Mouse (Mus musculus) frontal cortex, adult (tissue): Measurements from ENCODE around the gene Cfap157.

Experiments
- ATAC-seq: cut with Nextera tagmentation; 2 replicates; pipeline ENCODE4 v1.9.2; 2017; ENCODE audit warnings: mild to moderate bottlenecking, moderate library complexity, mixed read lengths; ENCODE audit not compliant: low TSS enrichment

Cfap157 gene

DNA sequence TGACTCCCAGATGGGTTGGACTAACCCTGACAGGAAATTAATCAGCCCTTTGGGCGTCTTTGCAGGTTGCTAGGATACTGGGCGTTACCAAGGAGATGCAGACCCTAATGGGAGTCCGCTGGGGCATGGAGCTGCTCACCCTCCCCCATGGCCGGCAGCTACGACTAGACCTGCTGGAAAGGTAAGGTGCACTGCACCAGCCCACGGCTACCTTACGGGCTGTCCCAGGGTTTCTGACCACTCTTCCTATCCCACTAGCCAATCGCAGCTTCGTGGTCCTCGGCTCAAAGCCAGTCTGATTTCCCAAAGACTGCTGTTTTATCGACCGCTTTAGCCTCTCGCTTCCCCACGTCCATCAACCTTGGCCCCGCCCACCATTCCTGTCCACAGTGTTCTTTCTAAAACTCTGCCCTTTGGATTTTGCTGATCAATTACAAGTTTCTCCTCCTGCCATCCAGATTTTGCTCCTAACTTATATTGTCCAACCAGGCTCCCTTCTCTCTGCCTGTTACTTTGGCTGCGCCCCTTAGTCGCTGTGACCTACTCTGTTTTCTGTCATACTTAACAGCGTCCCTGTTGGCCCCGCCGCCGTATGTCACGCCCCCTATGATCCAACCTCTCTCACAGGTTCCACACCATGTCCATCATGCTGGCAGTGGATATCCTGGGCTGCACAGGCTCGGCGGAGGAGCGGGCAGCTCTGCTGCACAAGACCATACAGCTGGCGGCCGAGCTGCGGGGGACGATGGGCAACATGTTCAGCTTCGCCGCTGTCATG, 33.2 kb downstream of the Cfap157 start:
- ATAC-seq, result no peak

- no peak for ATAC-seq
Observed at GRCm38 (mm10) chr2:32750199-32750598, 34.0 kb downstream of the Cfap157 start.

- ATAC-seq, result no peak
Observed at GRCm38 (mm10) chr2:32749082-32749481, 35.1 kb downstream of the Cfap157 start.

GRCm38 (mm10) chr2:32744272-32744982, 39.8 kb downstream of the Cfap157 start:
- no peak for ATAC-seq

DNA sequence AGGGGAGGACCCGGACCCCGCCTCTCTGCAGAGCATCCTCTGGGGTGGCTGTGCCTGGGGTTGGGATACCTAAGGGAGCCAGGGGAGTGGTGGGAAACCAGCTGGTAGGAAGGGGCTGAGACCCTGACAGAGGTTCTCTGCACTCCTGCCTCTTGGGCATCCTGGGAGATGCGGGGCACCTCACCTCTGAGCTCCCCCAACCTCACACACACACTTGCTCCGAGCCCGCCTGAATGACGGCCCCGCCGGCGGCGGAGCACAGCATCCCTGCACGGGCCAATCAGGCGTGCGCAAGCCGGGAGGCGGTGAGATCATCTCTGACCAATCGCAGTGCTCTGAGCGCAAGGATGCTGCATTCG, 42.1 kb downstream of the Cfap157 start:
- ATAC-seq, result peak; percentile 91

GRCm38 (mm10) chr2:32741273-32742172, 42.7 kb downstream of the Cfap157 start:
- ATAC-seq, result peak; percentile 39; the same call in 1 of the 2 replicates

DNA sequence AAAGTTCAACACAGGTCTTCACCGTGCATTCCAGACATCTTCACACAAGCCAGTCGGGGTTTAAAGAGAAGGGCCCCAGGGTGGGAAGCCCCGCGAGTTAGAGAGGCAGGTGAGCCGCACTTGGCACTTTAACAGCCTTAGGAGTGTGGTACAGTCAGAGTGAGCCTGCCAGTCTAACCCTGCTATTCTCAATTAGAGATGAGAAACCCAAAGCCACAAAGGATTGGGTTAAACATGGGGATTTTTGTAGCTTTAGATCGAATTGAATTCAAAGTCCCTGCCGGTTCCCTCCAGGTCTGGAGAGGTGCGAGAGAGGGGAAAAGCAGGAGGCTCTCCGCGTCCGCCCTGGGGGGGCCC, 43.3 kb downstream of the Cfap157 start, which contains the start of gene 6330409D20Rik:
Gene 6330409D20Rik, minus strand, starts transcription at position 101 of the 357 bp plus-strand sequence.
- no peak for ATAC-seq

DNA sequence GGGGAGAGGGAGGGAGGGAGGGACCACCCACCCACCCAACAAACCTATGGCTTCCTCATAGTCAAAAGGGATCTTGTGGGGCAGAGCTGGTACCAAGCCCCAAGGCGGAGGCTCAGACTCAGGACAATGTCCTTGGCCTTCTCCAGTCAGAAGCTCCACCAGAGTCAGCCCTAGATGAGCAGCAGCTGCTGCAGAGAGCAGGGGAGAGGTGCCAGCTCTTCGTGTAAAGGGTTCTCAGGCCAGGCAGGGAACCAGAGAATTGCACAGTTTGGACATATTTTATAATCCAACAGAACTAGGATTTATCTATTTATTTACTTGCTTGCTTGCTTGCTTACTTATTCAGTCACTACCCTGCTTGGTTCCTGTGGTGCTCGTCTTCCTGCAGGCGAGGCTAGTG, 44.9 kb downstream of the Cfap157 start:
- no peak for ATAC-seq

DNA sequence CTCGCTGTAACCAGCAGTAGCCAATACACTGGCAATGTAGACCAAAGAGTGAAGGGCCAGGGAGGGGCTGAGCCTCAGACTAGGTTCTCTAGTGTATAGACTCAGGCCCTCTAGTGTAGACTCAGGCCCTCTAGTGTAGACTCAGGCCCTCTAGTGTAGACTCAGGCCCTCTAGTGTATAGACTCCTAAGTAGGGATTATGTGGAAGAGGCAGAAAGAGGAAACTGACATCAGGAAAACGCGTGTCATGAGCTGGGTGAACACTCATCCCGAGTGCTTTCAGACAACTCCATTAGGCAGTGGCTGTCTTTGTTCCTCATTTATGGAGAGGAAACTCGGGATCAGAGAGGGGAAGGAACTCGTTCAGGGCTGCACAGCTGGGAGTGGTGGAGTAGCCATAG, 47.2 kb downstream of the Cfap157 start:
- no peak for ATAC-seq

GRCm38 (mm10) chr2:32736306-32736829, 47.9 kb downstream of the Cfap157 start:
- ATAC-seq, result no peak

DNA sequence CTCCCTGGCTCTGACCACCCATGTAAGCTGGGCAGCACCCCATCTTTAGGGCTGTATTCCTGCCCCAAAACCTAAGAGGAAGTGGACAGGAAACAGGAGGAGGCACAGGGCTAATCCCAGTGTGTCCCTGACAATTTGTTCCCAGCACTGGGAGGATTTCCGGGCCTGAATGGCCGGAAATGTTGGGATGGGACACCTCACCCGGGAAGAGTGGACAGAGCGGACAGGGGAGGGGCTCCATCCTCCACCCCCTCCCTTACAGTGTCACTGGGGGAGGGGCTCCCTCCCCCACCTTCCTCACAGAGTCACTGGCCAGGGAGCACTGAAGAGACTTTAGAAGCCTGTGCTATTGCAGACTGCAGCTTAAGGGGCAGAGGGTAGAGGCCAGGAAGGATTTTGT, 49.3 kb downstream of the Cfap157 start:
- no peak for ATAC-seq

GRCm38 (mm10) chr2:32734480-32734879, 49.7 kb downstream of the Cfap157 start:
- ATAC-seq, result no peak

GRCm38 (mm10) chr2:32732695-32733094, 51.5 kb downstream of the Cfap157 start:
- no peak for ATAC-seq

- ATAC-seq, result no peak
Observed at GRCm38 (mm10) chr2:32731911-32732310, 52.3 kb downstream of the Cfap157 start.

GRCm38 (mm10) chr2:32730854-32731253, 53.4 kb downstream of the Cfap157 start:
- no peak for ATAC-seq

DNA sequence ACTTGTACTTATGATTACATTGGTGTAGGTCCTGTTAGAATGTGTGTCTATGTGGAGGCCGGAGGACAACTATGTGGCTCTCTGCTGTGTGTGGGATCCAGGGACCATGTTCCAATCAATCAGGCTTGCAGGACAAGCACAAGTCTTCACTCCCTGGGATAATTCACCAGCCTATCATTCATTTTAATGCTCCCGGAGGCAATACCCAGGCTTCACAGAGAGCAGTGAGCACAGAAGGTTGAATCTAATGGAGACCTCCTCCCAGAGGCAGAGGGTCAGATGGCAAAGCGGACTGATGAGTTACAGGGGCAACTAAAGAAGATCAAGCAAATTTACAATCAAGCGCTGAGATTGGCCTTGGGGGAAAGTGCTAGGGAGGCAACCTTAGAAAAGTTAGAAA, 54.7 kb downstream of the Cfap157 start:
- no peak for ATAC-seq

DNA sequence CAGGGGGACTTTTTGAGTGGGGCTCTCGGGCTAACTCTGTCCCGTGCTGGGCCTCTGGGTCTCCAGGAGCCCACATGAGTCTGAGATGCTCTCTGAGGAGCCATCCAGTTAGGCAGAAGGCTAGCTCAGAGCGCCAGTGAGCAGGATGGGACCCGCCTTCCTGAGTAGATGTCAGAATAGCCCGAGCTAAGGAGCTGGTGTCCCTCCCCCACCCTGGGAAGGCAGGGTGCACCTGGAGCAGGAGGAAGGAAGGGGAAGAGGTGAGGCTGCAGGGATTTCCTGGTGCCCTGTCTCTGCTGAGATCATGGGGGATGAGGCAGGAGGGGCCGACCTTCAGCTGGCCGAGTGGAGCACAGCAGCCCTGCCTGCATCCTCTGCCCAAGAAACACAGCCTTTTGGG, 55.8 kb downstream of the Cfap157 start:
- no peak for ATAC-seq

GRCm38 (mm10) chr2:32727435-32727834, 56.8 kb downstream of the Cfap157 start:
- peak; percentile 100 for ATAC-seq
